Mouse (Mus musculus): ENCODE measurements at regions not wholly inside any gene's neighbourhood (a gene's known extent, or its start where the extent isn't known, plus 50 kb on each side); places are given as distances from the start of the nearest gene placed in this dataset.

GRCm38 (mm10) chr6:134332718-134333432, 63.2 kb upstream of the Bcl2l14 start:
- Histone ChIP-seq H3K27ac (ENCODE audit: low read depth) (no peak overlapping the region), H3K4me3 (ENCODE audit: low read depth, low read length) (no peak overlapping the region), H3K4me2 (ENCODE audit: low read depth, low read length) (peak overlapping the region; percentile 30; the same call in 1 of the 2 replicates), H3K9ac (replicated peaks; ENCODE audit: low read depth, low read length) (no peak overlapping the region), H3K27me3 (ENCODE audit: control insufficient read depth, insufficient read depth, low read length) (no peaks in the 10 kb centered on the region), H3K4me1 (ENCODE audit: control insufficient read depth, insufficient read depth) (no peaks in the 10 kb centered on the region), H3K36me3 (replicated peaks; ENCODE audit: control insufficient read depth, insufficient read depth, low read length) (no peaks in the 10 kb centered on the region), H3K9me3 (replicated peaks; ENCODE audit: control insufficient read depth, low read length) (no peaks in the 10 kb centered on the region)
- TF ChIP-seq CTCF (IDR thresholded peaks at IDR 0.05; ENCODE audit: low read depth), result no peak
- TF ChIP-seq EP300 (IDR thresholded peaks at IDR 0.05; ENCODE audit: low read depth), result no peak
- DNase-seq (ENCODE audit: low spot score) (no peak), ATAC-seq (ENCODE audit: insufficient read depth, low read depth) (no peak)
- 45% methylated on average over 15 of the region's 15 CpGs for WGBS

- Histone ChIP-seq H3K4me2 (ENCODE audit: low read depth, low read length) (no peak overlapping the region), H3K27me3 (ENCODE audit: control insufficient read depth, insufficient read depth, low read length) (no peaks in the 10 kb centered on the region), H3K9ac (replicated peaks; ENCODE audit: low read depth, low read length) (no peak overlapping the region), H3K9me3 (replicated peaks; ENCODE audit: control insufficient read depth, low read length) (no peaks in the 10 kb centered on the region), H3K4me1 (ENCODE audit: control insufficient read depth, insufficient read depth) (no peaks in the 10 kb centered on the region), H3K4me3 (ENCODE audit: low read depth, low read length) (no peak overlapping the region), H3K27ac (ENCODE audit: low read depth) (no peak overlapping the region), H3K36me3 (replicated peaks; ENCODE audit: control insufficient read depth, insufficient read depth, low read length) (no peaks in the 10 kb centered on the region)
- TF ChIP-seq CTCF (IDR thresholded peaks at IDR 0.05; ENCODE audit: low read depth) (no peak), EP300 (IDR thresholded peaks at IDR 0.05; ENCODE audit: low read depth) (no peak)
- 66% methylated on average over 4 of the region's 4 CpGs for WGBS
- DNase-seq (ENCODE audit: low spot score), result no peak
- no peak for ATAC-seq (ENCODE audit: insufficient read depth, low read depth)
These were observed 60.4 kb upstream of the Bcl2l14 start for GRCm38 (mm10) chr6:134335711-134336110.

- TF ChIP-seq CTCF (IDR thresholded peaks at IDR 0.05; ENCODE audit: low read depth) (no peak), EP300 (IDR thresholded peaks at IDR 0.05; ENCODE audit: low read depth) (no peak)
- no peak overlapping the region for H3K4me2 ChIP-seq (ENCODE audit: low read depth, low read length)
- no peaks in the 10 kb centered on the region for H3K9me3 ChIP-seq (replicated peaks; ENCODE audit: control insufficient read depth, low read length)
- no peaks in the 10 kb centered on the region for H3K4me1 ChIP-seq (ENCODE audit: control insufficient read depth, insufficient read depth)
- no peaks in the 10 kb centered on the region for H3K27me3 ChIP-seq (ENCODE audit: control insufficient read depth, insufficient read depth, low read length)
- H3K4me3 ChIP-seq (ENCODE audit: low read depth, low read length), result no peak overlapping the region
- 86% methylated on average over 9 of the region's 9 CpGs for WGBS
- DNase-seq (ENCODE audit: low spot score) (no peak), ATAC-seq (ENCODE audit: insufficient read depth, low read depth) (no peak)
- H3K27ac ChIP-seq (ENCODE audit: low read depth), result no peak overlapping the region
- H3K9ac ChIP-seq (replicated peaks; ENCODE audit: low read depth, low read length), result no peak overlapping the region
- no peaks in the 10 kb centered on the region for H3K36me3 ChIP-seq (replicated peaks; ENCODE audit: control insufficient read depth, insufficient read depth, low read length)
These were observed 53.1 kb upstream of the Bcl2l14 start for GRCm38 (mm10) chr6:134342796-134343605.

- Histone ChIP-seq H3K4me1 (ENCODE audit: control insufficient read depth, insufficient read depth) (no peaks in the 10 kb centered on the region), H3K9me3 (replicated peaks; ENCODE audit: control insufficient read depth, low read length) (no peaks in the 10 kb centered on the region), H3K27ac (ENCODE audit: low read depth) (no peak overlapping the region), H3K36me3 (replicated peaks; ENCODE audit: control insufficient read depth, insufficient read depth, low read length) (no peaks in the 10 kb centered on the region), H3K27me3 (ENCODE audit: control insufficient read depth, insufficient read depth, low read length) (no peaks in the 10 kb centered on the region), H3K9ac (replicated peaks; ENCODE audit: low read depth, low read length) (no peak overlapping the region), H3K4me2 (ENCODE audit: low read depth, low read length) (no peak overlapping the region), H3K4me3 (ENCODE audit: low read depth, low read length) (no peak overlapping the region)
- DNase-seq (ENCODE audit: low spot score) (no peak), ATAC-seq (ENCODE audit: insufficient read depth, low read depth) (no peak)
- TF ChIP-seq CTCF (IDR thresholded peaks at IDR 0.05; ENCODE audit: low read depth), result no peak
- TF ChIP-seq EP300 (IDR thresholded peaks at IDR 0.05; ENCODE audit: low read depth), result no peak
- WGBS, result 77% methylated on average over 4 of the region's 4 CpGs
These were observed 52.6 kb upstream of the Bcl2l14 start for GRCm38 (mm10) chr6:134343606-134343901.
